Mouse (Mus musculus) lung, postnatal 0 days (tissue): ENCODE results near the gene Fam168b.

Source experiments
- CTCF ChIP-seq: IDR thresholded peaks from 2 replicates; pipeline ENCODE4 v1.5.1; 2016; ENCODE audit warnings: antibody characterized with exemption, mild to moderate bottlenecking
- EP300 ChIP-seq: IDR thresholded peaks from 2 replicates; pipeline ENCODE4 v1.6.1; 2016; ENCODE audit warnings: antibody characterized with exemption, mild to moderate bottlenecking, control low read depth

DNA sequence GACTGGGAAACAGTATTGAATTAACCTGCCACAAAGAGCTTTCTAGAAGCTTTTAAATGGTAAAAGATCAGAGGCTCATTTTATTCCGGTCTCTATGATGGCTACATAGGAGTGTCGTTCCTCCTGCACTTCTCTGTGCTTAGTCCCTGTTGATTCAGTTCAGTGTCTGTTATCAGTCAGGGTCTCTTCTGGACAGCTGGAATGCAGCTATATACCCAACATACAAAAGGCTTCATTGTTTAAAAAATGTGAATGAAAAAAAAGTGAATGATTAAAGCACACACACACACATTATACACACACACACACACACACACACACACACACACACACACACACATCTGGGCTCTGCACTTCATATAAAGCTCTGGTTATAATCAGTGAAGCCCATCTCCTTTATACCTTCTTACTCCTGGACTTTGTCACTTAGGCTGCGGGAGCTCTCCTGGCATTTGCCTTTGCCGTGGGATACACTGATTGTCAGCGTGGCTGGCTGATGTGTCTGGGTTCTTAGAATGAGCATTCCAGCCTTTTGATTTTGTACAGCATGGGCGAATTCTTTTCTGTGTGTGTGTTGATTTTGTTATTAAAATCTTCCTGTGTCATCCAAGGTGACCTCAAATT is 59.2 kb downstream of the Fam168b start:
- no peak for TF ChIP-seq CTCF
- TF ChIP-seq EP300 = no peak
